Comparison of ENCODE assay signal across 16 mouse cellular contexts in genomic region chr2:174004666-174005065, GRCm38 (mm10).
"Had no signal": no experiment of that assay in that cellular context is flagged by ENCODE, and none has a peak within 500 bp of the region (broad histone marks: within the 10 kb centered on the region; RNA-seq: fewer than 3 reads in every experiment).

No protein-coding gene starts in this region.

- H3K4me1 ChIP-seq: liver, embryonic 13.5 days had no signal

- H3K9me3 ChIP-seq: stomach, embryonic 15.5 days had no signal

- H3K4me2 ChIP-seq: kidney, embryonic 15.5 days; liver, embryonic 13.5 days; midbrain, embryonic 11.5 days; stomach, embryonic 15.5 days had no signal

- H3K4me3 ChIP-seq: kidney, embryonic 15.5 days; liver, embryonic 13.5 days; stomach, embryonic 15.5 days had no signal

- H3K27me3 ChIP-seq: kidney, embryonic 15.5 days; liver, embryonic 13.5 days; stomach, embryonic 15.5 days had no signal

- H3K9ac ChIP-seq: kidney, embryonic 15.5 days; liver, embryonic 13.5 days; stomach, embryonic 15.5 days had no signal

- H3K27ac ChIP-seq: kidney, embryonic 15.5 days; liver, embryonic 13.5 days; stomach, embryonic 15.5 days had no signal

- DNase-seq: kidney, adult 8-10 months; kidney, postnatal 14 days; kidney, postnatal 4 days; liver, embryonic 13.5 days; lung, adult 2 months; lung, postnatal 14 days; lung, postnatal 4 days; midbrain, embryonic 14.5 days; right cerebral cortex, adult 18-20 months; right cerebral cortex, postnatal 14 days; right cerebral cortex, postnatal 4 days; spleen, adult 18-20 months; thymus, postnatal 36 days had no signal

- H3K36me3 ChIP-seq: kidney, embryonic 15.5 days; liver, embryonic 13.5 days; stomach, embryonic 15.5 days had no signal
